Mouse (Mus musculus) spleen, adult 10 weeks (tissue): ENCODE results near the gene Tmem145. TPM values are rescaled to one million over a fixed set of nuclear protein-coding genes. Genes with fewer than 3 reads are reported as not detected.

Experiments
- polyA plus RNA-seq: library from polyadenylated mRNA; stranded (reverse); fragments of 350-450 nt; fragmentation: Illumina TruSeq; extraction: RNeasy Lipid Tissue Mini Kit (QIAGEN cat#74804); gene quantifications from one replicate; pipeline ENCODE4 v1.2.3, GENCODE M21; 2015; ENCODE audit warnings: low replicate concordance; ENCODE audit not compliant: insufficient read depth

Tmem145 gene
- not detected for polyA plus RNA-seq

DNA sequence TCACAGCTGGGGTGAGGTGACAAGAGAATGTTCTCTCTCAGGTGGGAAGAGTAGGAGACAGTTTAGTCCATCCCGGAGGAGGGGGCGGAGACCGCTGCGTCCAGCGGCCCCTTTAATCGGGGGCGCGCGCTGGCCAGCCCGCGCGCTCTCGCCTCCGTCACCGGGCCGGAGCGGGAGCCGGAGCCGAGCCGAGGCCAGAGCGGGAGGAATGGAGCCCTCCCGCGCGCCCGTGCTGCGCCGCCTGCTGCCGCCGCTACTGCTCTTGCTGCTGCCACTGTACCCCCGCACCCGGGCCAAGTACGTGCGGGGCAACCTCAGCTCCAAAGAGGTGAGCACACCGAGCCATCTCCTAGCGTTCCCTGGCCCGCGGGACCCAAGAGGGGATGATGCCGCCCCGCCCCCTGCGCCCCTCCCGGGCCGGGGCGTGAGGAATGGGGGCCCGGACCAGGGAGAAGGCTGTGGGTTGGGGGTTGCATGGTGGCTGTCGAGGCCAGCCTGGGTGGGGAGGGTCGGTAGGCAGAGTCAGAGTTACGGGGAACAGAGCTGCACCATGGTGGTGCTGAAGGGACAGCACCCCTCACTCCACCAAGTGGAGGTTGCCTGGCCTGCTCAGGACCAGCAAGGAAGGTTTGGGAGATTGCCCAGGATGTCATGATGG lies at the start of gene Tmem145:
Tmem145 (plus strand) TSS at position 151 of the 658 bp plus-strand sequence.

GRCm38 (mm10) chr7:25267301-25267750 lies 38.6 kb upstream of the Tmem145 start, which contains the start of gene Cic:
TSS of gene Cic (plus strand) at chr7:25267704.

GRCm38 (mm10) chr7:25297454-25298325 lies 8.2 kb upstream of the Tmem145 start, which contains the start of gene Pafah1b3:
TSS of gene Pafah1b3 (minus strand) at chr7:25297986.

GRCm38 (mm10) chr7:25301063-25301462 lies 4.8 kb upstream of the Tmem145 start, which contains the start of gene Prr19:
TSS of gene Prr19 (plus strand) at chr7:25301411.

GRCm38 (mm10) chr7:25316532-25317445 lies 10.9 kb downstream of the Tmem145 start, which contains the start of gene Megf8:
TSS of gene Megf8 (plus strand) at chr7:25317164.

Other genes with a start within 250 kb of the Tmem145 start
- gene Grik5, start 233.8 kb upstream of the Tmem145 start, polyA plus RNA-seq: 2.4 TPM
- 1.7 TPM for gene Zfp574, start 233.5 kb upstream of the Tmem145 start, polyA plus RNA-seq
- gene Pou2f2, start 126.4 kb upstream of the Tmem145 start, polyA plus RNA-seq: 34.8 TPM
- gene Dedd2, start 85.5 kb upstream of the Tmem145 start, polyA plus RNA-seq: 21.2 TPM
- gene Zfp526, start 84.7 kb upstream of the Tmem145 start, polyA plus RNA-seq: 6.4 TPM
- gene Gsk3a, start 68.3 kb upstream of the Tmem145 start, polyA plus RNA-seq: 56.1 TPM
- 4.6 TPM for gene Erf, start 55.3 kb upstream of the Tmem145 start, polyA plus RNA-seq
- 85.9 TPM for gene Cic, start 38.4 kb upstream of the Tmem145 start, polyA plus RNA-seq
- gene Pafah1b3, start 8.1 kb upstream of the Tmem145 start, polyA plus RNA-seq: 21.5 TPM
- not detected for gene Prr19, start 4.7 kb upstream of the Tmem145 start, polyA plus RNA-seq
- gene Megf8, start 11.1 kb downstream of the Tmem145 start, polyA plus RNA-seq: 2.7 TPM
- not detected for gene Cnfn, start 63.6 kb downstream of the Tmem145 start, polyA plus RNA-seq
- gene Lipe, start 92.6 kb downstream of the Tmem145 start, polyA plus RNA-seq: 9.6 TPM
- not detected for gene Cxcl17, start 106.8 kb downstream of the Tmem145 start, polyA plus RNA-seq
- 51.9 TPM for gene Ceacam1, start 171.5 kb downstream of the Tmem145 start, polyA plus RNA-seq
- 2.8 TPM for gene Ceacam2, start 233.8 kb downstream of the Tmem145 start, polyA plus RNA-seq